Mouse (Mus musculus) olfactory bulb, adult 2 months (tissue): Measurements from ENCODE around the gene Olfr653. TPM values are rescaled to one million over a fixed set of nuclear protein-coding genes. Genes with fewer than 3 reads are reported as not detected.

Experiments
- H3K27ac ChIP-seq: fragments of 200-500 bp; 2 replicates; pipeline ENCODE4 v1.5.1; 2012; ENCODE audit warnings: low read depth, low read length; ENCODE audit not compliant: insufficient read depth
- H3K4me1 ChIP-seq: fragments of 200-500 bp; 2 replicates; pipeline ENCODE4 v1.6.1; 2012; ENCODE audit warnings: low read length; ENCODE audit not compliant: control insufficient read depth, insufficient read depth
- H3K4me3 ChIP-seq: fragments of 200-500 bp; 2 replicates; pipeline ENCODE4 v1.5.1; 2012; ENCODE audit warnings: mild to moderate bottlenecking, low read depth, low read length, moderate library complexity; ENCODE audit not compliant: insufficient read depth
- CTCF ChIP-seq: fragments of 200-500 bp; IDR thresholded peaks from 2 replicates; pipeline ENCODE4 v1.5.1; 2012; ENCODE audit warnings: low read depth, mild to moderate bottlenecking, low read length, moderate library complexity; ENCODE audit not compliant: insufficient read depth
- POLR2A ChIP-seq: fragments of 200-500 bp; IDR thresholded peaks from 2 replicates; pipeline ENCODE4 v1.6.1; 2012; ENCODE audit warnings: mild to moderate bottlenecking, low read depth, low read length, moderate library complexity; ENCODE audit not compliant: insufficient read depth
- WGBS: fragments of 180-500 bp; shearing (Covaris S2); methylation state at CpG from one replicate; pipeline ENCODE4 v1.1.7; 2018; 5-methylcytosine and 5-hydroxymethylcytosine counted together
- polyA plus RNA-seq: library from polyadenylated mRNA; stranded (reverse); fragments of >200 nt; gene quantifications from 2 replicates; pipeline ENCODE4 v1.2.4, GENCODE M21; 2012; ENCODE audit warnings: low replicate concordance; ENCODE audit not compliant: missing spikeins, insufficient read depth, insufficient read length

The Olfr653 gene
- not detected in 2 replicates for polyA plus RNA-seq

DNA sequence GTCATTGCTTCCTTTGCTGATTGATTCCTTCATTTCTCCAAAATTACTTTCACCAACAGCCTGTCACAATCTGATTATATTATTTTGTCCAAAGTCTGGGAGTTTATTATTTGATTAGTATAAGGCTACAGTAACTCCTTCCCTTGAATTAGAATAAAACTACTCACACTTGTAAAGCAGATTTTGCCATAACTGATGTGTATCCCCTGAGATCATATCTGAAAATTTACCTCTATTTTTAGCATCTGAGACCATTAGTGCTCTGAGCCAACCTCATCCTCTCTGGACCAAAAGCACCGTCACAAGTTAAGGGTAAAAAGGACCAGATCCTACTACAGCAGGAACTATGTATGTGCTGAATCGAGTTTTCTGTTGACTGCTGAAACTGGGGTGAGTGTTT lies at the start of gene Olfr653:
Gene Olfr653, plus strand, starts transcription at position 301 of the 400 bp plus-strand sequence.
- TF ChIP-seq POLR2A, result no peak
- no peak for TF ChIP-seq CTCF
- Histone ChIP-seq H3K4me3 (no peak within 1 kb of the TSS), H3K27ac (no peak within 1 kb of the TSS), H3K4me1 (no peaks in the 10 kb centered on the region)
- 72% methylated on average over 2 of the region's 2 CpGs for WGBS

DNA sequence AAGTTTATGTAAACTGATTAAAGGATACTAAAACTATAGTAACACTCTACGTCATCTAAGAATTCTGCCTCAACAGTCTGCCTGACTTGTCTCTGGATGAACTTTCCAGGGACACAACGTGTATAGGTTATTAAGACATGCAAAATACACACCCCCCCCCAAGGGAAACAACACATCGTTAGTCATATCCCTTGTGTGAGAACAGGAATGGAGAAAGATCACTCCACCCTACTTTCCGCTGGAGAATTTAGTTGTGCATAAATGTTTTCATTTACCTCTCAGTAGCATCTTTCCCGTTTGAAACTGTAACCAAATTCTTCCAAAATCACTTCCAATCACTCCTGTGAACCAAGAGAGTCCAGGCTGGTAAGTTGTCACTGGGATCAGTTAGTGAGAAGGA lies 27.3 kb upstream of the Olfr653 start, which contains the start of gene Olfr651:
Gene Olfr651, plus strand, starts transcription at position 301 of the 400 bp plus-strand sequence.
- 62% methylated on average over 5 of the region's 5 CpGs for WGBS
- Histone ChIP-seq H3K27ac (no peak within 1 kb of the TSS), H3K4me3 (no peak within 1 kb of the TSS), H3K4me1 (no peaks in the 10 kb centered on the region)
- TF ChIP-seq POLR2A (no peak), CTCF (no peak)

DNA sequence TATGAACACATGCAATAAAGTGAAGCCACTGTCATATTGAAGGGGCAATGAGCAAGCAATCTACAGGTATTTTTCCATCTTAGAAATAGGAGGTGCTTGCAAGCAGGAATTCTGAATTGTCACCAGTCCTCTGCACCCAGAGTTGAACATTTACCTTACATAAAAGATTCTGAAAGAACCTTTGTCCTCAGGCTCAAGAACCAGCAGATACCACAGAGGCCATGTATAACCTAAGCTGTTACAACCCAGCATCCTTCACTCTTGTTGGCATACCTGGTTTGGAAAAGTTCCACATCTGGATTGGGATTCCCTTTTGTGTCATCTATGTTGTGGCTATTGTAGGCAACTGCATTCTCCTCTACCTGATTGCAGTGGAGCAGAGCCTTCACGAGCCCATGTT lies 24.4 kb upstream of the Olfr653 start:
- H3K4me3 ChIP-seq, result no peak overlapping the region
- H3K4me1 ChIP-seq, result no peaks in the 10 kb centered on the region
- no peak overlapping the region for H3K27ac ChIP-seq
- 72% methylated on average over 1 of the region's 1 CpGs for WGBS
- TF ChIP-seq POLR2A (no peak), CTCF (no peak)

DNA sequence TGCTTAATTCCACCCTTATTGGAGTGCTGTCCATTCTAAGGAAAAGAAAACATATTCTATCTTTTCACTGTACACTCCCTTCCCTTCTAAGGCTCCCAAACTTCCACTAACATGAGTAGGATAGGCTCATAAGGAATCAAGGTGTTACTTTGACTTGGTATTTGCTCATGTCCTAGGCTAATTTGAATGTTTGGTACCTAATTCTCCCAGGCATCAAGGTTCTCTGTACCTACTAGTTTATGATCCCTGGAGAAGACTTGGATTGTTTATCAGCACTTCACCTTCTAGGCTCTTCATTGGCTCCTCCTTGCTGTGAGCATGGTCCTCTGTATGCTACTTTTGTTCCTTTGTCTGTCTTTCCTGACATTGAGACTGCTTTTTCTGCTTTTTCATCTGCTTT lies 16.5 kb upstream of the Olfr653 start, which contains the start of gene Olfr652:
Gene Olfr652, plus strand, starts transcription at position 301 of the 400 bp plus-strand sequence.
- TF ChIP-seq POLR2A (no peak), CTCF (no peak)
- no peak within 1 kb of the TSS for H3K4me3 ChIP-seq

DNA sequence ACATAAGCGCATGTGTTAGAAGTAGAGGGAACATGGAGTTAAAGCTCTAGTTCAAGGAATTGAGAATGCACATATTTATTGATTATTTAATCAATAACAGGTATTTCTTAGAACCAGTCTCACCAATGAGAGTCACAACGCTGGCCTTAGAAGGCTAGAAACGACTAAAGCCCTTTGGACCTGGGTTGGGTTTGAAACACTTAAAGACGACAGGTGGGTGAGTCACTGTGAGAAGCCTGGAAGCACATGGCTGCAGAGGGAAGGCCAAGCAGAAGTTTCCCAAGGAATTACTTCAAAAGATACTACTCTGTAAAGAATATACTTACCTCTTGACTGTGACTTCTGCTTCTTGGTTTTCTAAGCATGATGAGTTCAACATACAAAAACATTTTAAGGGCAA lies 3.7 kb downstream of the Olfr653 start:
- TF ChIP-seq POLR2A (no peak), CTCF (no peak)
- Histone ChIP-seq H3K4me3 (no peak overlapping the region), H3K27ac (no peak overlapping the region), H3K4me1 (no peaks in the 10 kb centered on the region)
- WGBS, result 97% methylated on average over 4 of the region's 4 CpGs

More for the DNA sequence above, 16.5 kb upstream of the Olfr653 start, which contains the start of gene Olfr652:
- Histone ChIP-seq H3K27ac (no peak within 1 kb of the TSS), H3K4me1 (no peaks in the 10 kb centered on the region)

DNA sequence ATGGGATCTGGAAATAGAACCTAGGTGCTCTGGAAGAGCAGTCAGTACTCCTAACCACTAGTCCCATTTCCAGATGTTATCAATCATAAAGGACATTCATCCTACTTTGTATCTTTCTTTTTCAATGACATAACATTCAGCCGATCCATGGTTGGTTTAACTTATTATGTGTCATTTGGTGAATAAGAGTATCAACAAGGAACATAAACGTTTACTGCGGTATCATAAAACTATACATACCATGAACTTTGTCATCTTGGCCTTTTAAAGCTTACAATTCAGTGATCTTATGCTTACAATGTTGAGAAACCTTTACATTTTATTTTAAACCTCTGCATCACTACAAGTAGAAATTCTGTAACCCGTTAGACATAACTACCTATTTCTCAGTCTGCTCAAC lies 4.3 kb downstream of the Olfr653 start:
- TF ChIP-seq CTCF (no peak), POLR2A (no peak)
- no peak overlapping the region for H3K4me3 ChIP-seq
- H3K4me1 ChIP-seq, result no peaks in the 10 kb centered on the region
- 92% methylated on average over 4 of the region's 4 CpGs for WGBS
- H3K27ac ChIP-seq, result no peak overlapping the region

DNA sequence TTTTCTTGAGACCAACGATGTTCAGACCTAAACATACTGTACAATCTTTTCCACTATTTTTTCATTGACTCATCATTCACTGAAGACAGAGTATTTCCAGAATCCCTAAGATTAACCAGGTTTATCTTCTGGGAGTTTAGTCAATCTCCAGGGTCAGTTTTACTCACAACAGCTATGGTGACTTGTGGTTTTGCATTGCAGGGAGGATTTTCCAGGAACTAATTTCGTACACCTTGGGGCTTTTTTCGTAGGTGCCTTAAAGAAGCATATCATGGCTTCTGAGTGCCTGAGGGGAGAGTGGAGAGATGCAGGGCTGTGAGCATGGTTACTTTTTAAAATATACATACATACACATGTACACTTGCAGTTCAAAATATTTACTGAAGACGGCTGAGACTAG lies 9.6 kb downstream of the Olfr653 start, which contains the start of gene Olfr654:
Gene Olfr654, plus strand, starts transcription at position 301 of the 400 bp plus-strand sequence.
- Histone ChIP-seq H3K4me1 (no peaks in the 10 kb centered on the region), H3K27ac (no peak within 1 kb of the TSS), H3K4me3 (no peak within 1 kb of the TSS)
- WGBS, result 86% methylated on average over 4 of the region's 4 CpGs
- TF ChIP-seq CTCF (no peak), POLR2A (no peak)

DNA sequence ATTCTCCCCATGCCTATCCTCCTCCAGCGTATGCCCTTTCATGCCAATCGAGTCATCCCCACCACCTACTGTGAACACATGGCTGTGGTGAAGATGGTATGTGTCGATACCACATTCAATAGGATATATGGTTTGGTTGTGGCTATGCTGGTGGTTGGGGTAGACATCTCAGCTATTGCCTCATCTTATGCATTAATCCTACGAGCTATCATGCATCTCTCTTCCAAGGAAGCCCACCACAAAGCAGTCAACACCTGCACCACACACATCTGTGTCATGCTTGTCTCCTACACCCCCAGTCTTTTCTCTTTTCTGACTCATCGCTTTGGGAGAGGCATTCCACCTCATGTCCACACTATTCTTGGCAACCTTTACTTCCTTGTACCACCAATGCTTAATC lies 11.2 kb downstream of the Olfr653 start:
- Histone ChIP-seq H3K4me3 (no peak overlapping the region), H3K4me1 (no peaks in the 10 kb centered on the region), H3K27ac (no peak overlapping the region)
- TF ChIP-seq POLR2A (no peak), CTCF (no peak)
- 87% methylated on average over 5 of the region's 5 CpGs for WGBS

DNA sequence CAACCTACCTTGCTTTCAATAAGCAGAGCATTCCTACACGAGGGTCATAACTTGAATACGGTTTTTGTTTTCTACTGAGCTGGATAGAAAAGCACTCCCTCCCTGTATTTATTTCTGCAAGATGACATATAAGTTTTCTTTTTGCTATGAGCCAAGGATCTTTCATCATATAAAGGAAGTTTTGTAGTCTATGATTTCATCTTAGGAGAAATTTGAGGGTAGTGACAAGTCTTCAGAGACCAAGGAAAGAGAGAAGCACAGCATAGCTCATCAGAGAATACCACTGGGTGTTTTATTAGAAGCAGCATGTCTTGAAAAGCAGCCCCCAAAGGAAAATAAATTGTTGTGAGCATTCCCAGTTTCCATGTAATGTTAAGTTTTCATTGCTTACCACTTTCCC lies 24.6 kb downstream of the Olfr653 start, which contains the start of gene Olfr655:
Gene Olfr655, minus strand, starts transcription at position 101 of the 400 bp plus-strand sequence.
- H3K4me1 ChIP-seq, result no peaks in the 10 kb centered on the region
- WGBS, result 86% methylated on average over 2 of the region's 2 CpGs
- TF ChIP-seq CTCF, result no peak
- no peak for TF ChIP-seq POLR2A
- H3K4me3 ChIP-seq, result no peak within 1 kb of the TSS
- H3K27ac ChIP-seq, result no peak within 1 kb of the TSS
